Mouse (Mus musculus) inflammation-experienced regulatory T-cells, adult 16 weeks (primary cell): Measurements from ENCODE around the gene Schip1. TPM values are rescaled to one million over a fixed set of nuclear protein-coding genes. Genes with fewer than 3 reads are reported as not detected.

Source experiments
- polyA plus RNA-seq: library from polyadenylated mRNA; unstranded; fragments of 100-300 nt; shearing (Covaris generic); gene quantifications from one replicate; pipeline ENCODE4 v1.2.1, GENCODE M21; 2017

Gene Schip1
- polyA plus RNA-seq: 0.16 TPM

DNA sequence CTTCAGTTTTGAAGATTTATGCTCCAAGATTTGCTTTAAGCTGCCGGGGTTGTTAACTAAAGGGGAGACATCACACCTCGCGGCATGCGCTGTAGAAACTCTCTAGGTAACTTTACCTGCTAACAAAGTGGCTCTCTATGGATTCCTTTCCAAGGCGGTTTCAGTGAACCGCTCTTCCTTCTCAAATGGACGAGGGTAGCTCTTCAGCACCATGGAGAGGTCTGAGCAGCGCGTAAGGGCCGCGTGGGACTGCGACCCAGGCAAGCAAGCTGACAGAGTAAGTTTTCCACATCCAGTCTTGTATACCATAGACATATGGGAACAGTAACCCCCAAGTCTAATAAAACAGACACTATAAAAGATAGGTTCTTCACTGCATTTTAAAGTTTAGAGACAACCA is at the start of gene Schip1:
Schip1 (plus strand) TSS at position 72 of the 400 bp plus-strand sequence.

Other genes with a start within 250 kb of the Schip1 start
- gene Iqcj, start 172.6 kb upstream of the Schip1 start, polyA plus RNA-seq: not detected
- not detected for gene Iqschfp, start 172.6 kb upstream of the Schip1 start, polyA plus RNA-seq